In genomic region chr4:130389496-130389895, GRCm38 (mm10) we compare ENCODE assay signal across 7 mouse cellular contexts. TPM values are rescaled to one million over a fixed set of nuclear protein-coding genes. Genes with fewer than 3 reads are reported as not detected.
DNase-seq lines count a peak whose midpoint lies in the region; ATAC-seq and TF ChIP-seq lines count a peak whose summit lies in the region.

No protein-coding gene starts in this region.

- no peak for ATAC-seq in megakaryocyte progenitor cell, adult 5-6 weeks (replicated peaks; ENCODE audit: poor library complexity)

- H3K4me2 ChIP-seq in myocyte (ENCODE audit: low read depth), result no peak overlapping the region

- peak; percentile 70 for DNase-seq in ovary, adult 18-20 months (ENCODE audit: low spot score)
- DNase-seq in ovary, postnatal 10 days (ENCODE audit: low spot score), result no peak
- DNase-seq in fibroblast of lung, adult 2 months (ENCODE audit: low read depth), result peak; percentile 61
- peak; percentile 90 to 93 for DNase-seq in kidney, postnatal 36 days
- DNase-seq in frontal cortex, postnatal 25 days (ENCODE audit: low spot score in 2 of 2), result no peak

- H3ac ChIP-seq in myocyte (ENCODE audit: control insufficient read depth, insufficient read length), result no peak overlapping the region

- H3K79me2 ChIP-seq in myocyte (ENCODE audit: control insufficient read depth, insufficient read depth), result no peaks in the 10 kb centered on the region

- TF ChIP-seq POLR2A in myocyte (IDR thresholded peaks at IDR 0.05; ENCODE audit: insufficient read length, low read depth), result no peak

- H3K4me3 ChIP-seq in myocyte, result no peak overlapping the region

- peaks cover 28% of the 10 kb centered on the region for H3K36me3 ChIP-seq in myocyte (ENCODE audit: control insufficient read depth, insufficient read depth)

- no peaks in the 10 kb centered on the region for H3K27me3 ChIP-seq in myocyte (ENCODE audit: control insufficient read depth, insufficient read depth, insufficient read length)

TF ChIP-seq in myocyte, 11 proteins besides CTCF, POLR2A, EP300 and RAD21:
- TF ChIP-seq MYOD1 (IDR thresholded peaks at IDR 0.05; ENCODE audit: control insufficient read depth in 1 of 3, insufficient read length in 2 of 3, low read depth in 2 of 3) (peak in 2 of 3 experiments; percentile 90 to 92), SRF (IDR thresholded peaks at IDR 0.05; ENCODE audit: control insufficient read depth, insufficient read length, low read depth) (peak; percentile 29), TCF3 (IDR thresholded peaks at IDR 0.05; ENCODE audit: insufficient read length, low read depth) (peak; percentile 75), MYOG (IDR thresholded peaks at IDR 0.05; ENCODE audit: control insufficient read depth in 1 of 3, insufficient read depth in 1 of 3, insufficient read length in 2 of 3, low read depth in 2 of 3) (peak; percentile 85 to 96 (median 86)), E2F4 (IDR thresholded peaks at IDR 0.05; ENCODE audit: insufficient read depth) (no peak), CEBPB (IDR thresholded peaks at IDR 0.05; ENCODE audit: insufficient read depth, poor library complexity, severe bottlenecking) (no peak), TCF12 (IDR thresholded peaks at IDR 0.05; ENCODE audit: insufficient read depth, poor library complexity, severe bottlenecking) (peak; percentile 48), REST (IDR thresholded peaks at IDR 0.05; ENCODE audit: insufficient read depth, insufficient read length) (no peak)

RNA-seq across cellular contexts. Expression of gene Snrnp40, which starts 29.6 kb away (rescaled TPM):
- 37.8 TPM for polyA plus RNA-seq in myocyte (2012; fragmentation: generic; extraction: Trizol)
- 65.9 and 66.0 TPM in 2 replicates for total RNA-seq in megakaryocyte progenitor cell, adult 5-6 weeks (2015)
- 89.7 and 90.8 TPM in 2 replicates for total RNA-seq in megakaryocyte progenitor cell, adult 5-6 weeks (2017)

RNA-seq across cellular contexts. Expression of gene Zcchc17, which starts 29.8 kb away (rescaled TPM):
- polyA plus RNA-seq in myocyte (2012; fragmentation: generic; extraction: Trizol), result 24.0 TPM
- total RNA-seq in megakaryocyte progenitor cell, adult 5-6 weeks (2015), result 16.0 and 21.9 TPM in 2 replicates
- 81.3 and 132 TPM in 2 replicates for total RNA-seq in megakaryocyte progenitor cell, adult 5-6 weeks (2017)

Comparison
In these comparisons a context has a peak if more than half of its experiments do, and no peak if none do; other contexts are left out.
1. DNase-seq: peak in ovary, adult 18-20 months (single experiment), fibroblast of lung, adult 2 months (single experiment) and kidney, postnatal 36 days (2 of 2); none in ovary, postnatal 10 days (single experiment) and frontal cortex, postnatal 25 days (0 of 2).